Mouse (Mus musculus) duodenum, adult 2 months (tissue): ENCODE data around the gene Ripor2. TPM values are rescaled to one million over a fixed set of nuclear protein-coding genes. Genes with fewer than 3 reads are reported as not detected.

Source experiments
- polyA plus RNA-seq: library from polyadenylated mRNA; depleted of rRNA; stranded (reverse); fragments of >200 nt; gene quantifications from 2 replicates; pipeline ENCODE4 v1.2.3, GENCODE M21; 2012; ENCODE audit warnings: low replicate concordance; rRNA removed

The Ripor2 gene
- polyA plus RNA-seq: 0.78 and 1.2 TPM in 2 replicates

DNA sequence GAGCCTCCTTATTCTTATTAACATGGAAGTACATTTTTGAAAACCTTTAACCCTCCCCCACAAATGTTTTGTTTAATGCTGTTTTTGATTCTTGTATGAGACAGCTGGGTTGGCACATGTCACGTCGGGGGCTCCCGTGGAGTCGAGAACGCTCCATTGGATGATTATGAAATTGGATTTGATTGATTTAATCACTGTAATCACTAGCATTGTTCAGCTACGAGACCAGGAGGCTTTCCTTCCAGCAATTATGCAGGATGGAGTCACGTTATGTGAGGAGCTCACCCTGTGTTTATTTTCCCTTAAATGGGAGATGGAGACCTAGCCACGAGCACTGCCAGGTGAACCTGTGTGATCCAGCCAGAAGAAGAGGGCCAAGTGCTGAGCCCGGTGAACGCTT lies at the start of gene Ripor2:
Gene Ripor2, plus strand, starts transcription at position 357 of the 400 bp plus-strand sequence.

DNA sequence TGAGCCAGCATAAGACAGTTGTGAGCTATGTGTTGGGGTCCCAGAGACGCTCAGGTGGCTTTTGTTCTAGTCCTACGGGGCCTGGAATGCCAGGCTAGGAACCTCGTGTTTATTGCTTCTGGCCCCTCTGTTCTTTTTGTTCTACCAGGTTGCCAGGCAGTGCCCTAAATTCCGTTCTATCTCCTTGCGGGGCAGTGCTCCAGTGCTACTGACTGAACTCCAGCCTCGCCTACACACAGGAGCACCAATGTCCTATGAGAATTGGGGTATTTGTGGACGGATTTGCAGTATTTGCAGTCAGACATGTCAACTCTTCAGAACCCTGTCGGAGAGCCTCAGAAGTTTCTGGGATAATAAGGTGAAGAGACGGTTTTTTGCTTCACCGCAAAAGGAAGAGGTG lies 159.0 kb downstream of the Ripor2 start, which contains the start of gene Armh2:
Gene Armh2, plus strand, starts transcription at position 205 of the 400 bp plus-strand sequence.

DNA sequence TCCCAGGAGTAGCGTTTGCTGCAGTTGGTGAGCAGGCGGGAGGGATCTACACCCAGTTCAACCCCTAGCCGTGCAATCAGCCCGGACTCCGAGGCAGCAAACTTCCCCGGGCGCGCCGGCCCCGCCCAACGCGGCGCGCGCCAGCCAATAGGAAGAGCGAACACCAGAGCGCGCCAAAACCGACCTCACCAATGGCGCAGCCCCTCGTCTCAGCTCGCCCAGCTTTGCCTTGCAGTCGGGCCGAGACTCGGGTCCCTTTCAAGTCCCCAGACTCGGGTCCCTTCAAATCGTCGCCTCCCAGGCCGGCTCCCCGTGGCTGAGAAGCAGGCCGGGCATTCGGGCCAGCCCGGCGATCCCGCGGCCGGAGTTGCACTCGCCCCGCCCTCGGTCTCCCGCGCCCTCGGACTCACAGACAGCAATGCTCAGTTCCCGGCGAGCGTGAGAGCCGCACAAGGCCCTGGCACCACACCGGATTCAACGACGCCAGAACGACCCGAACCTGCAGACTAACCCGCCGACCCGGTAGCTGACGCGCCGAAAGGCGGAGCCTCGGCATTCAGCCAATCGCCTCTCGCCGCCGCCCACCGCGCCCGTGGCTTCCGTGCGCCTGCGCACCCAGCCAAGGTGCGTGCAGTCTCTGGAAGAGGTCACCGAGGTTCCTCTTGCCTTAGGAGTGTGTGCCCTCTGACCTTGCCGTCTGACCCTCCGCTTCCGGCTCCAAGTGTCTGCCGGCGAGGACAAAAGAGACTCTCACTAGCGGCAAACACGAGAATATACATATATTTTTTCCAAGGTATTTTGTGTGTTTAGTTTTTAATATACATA lies 179.6 kb downstream of the Ripor2 start, which contains the start of gene Gmnn:
Gene Gmnn, minus strand, starts transcription at position 521 of the 825 bp plus-strand sequence.

Other genes with a start within 250 kb of the Ripor2 start
- not detected in 2 replicates for gene Armh2, start 159.0 kb downstream of the Ripor2 start, polyA plus RNA-seq
- 1.2 and 1.3 TPM in 2 replicates for gene Gmnn, start 179.7 kb downstream of the Ripor2 start, polyA plus RNA-seq
- gene BC005537, start 219.5 kb downstream of the Ripor2 start, polyA plus RNA-seq: 17.6 and 26.0 TPM in 2 replicates
- gene Acot13, start 249.4 kb downstream of the Ripor2 start, polyA plus RNA-seq: 53.5 and 58.7 TPM in 2 replicates
- gene Tdp2, start 249.5 kb downstream of the Ripor2 start, polyA plus RNA-seq: 11.5 and 26.3 TPM in 2 replicates